Mouse (Mus musculus): Measurements from ENCODE around the gene Tmem184a. TPM values are rescaled to one million over a fixed set of nuclear protein-coding genes. Genes with fewer than 3 reads are reported as not detected.

The Tmem184a gene
- 39.7 and 42.4 TPM in 2 replicates for polyA plus RNA-seq (2015; fragmentation: Nextera tagmentation; extraction: Ambion mirVana)

- H3K9ac ChIP-seq (ENCODE audit: low read length) = peak within 1 kb of the TSS; percentile 54
- peaks cover 13% of the 10 kb centered on the region for H3K4me1 ChIP-seq (ENCODE audit: control insufficient read depth, insufficient read depth, low read length)
- H3K4me2 ChIP-seq (ENCODE audit: low read depth, low read length) = peak within 1 kb of the TSS; percentile 31
- H3K36me3 ChIP-seq (ENCODE audit: control insufficient read depth, insufficient read depth, low read length) = peaks cover 4% of the 10 kb centered on the region; the same call in 1 of the 2 replicates
- peak within 1 kb of the TSS; percentile 83 for H3K27ac ChIP-seq (ENCODE audit: low read length)
- WGBS = 73% methylated on average over 9 of the region's 9 CpGs
- H3K9me3 ChIP-seq (replicated peaks; ENCODE audit: control insufficient read depth, low read length) = no peaks in the 10 kb centered on the region
- H3K27me3 ChIP-seq (ENCODE audit: control insufficient read depth, insufficient read depth, low read length) = no peaks in the 10 kb centered on the region
- H3K4me3 ChIP-seq (replicated peaks; ENCODE audit: low read length) = peak within 1 kb of the TSS; percentile 20
- no peak; the same call in 1 of the 2 replicates for ATAC-seq (ENCODE audit: insufficient read depth, low FRiP score)
Observed at GRCm38 (mm10) chr5:139819538-139820181, at the start of gene Tmem184a. Tmem184a (minus strand) TSS chr5:139819917.

DNA sequence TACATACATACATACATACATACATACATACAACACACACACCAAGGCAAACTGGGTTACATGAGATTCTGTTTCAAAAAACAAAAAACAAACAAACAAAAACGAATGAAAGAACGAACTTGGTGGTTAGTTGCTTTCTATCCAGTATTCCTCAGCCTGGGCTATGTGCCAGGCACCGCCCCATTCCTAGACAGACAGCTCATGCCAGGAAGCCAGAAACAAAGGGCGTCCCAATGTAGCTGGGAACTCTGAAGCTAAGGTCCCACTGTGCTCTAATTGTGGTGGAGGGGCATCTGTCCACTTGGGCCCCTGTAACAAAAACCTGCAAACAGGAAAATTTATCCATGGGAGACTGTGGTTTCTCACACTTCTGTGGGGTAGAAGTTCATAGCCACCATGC, 43.0 kb upstream of the Tmem184a start:
- no peak overlapping the region for H3K27ac ChIP-seq (ENCODE audit: low read length)
- H3K4me1 ChIP-seq (ENCODE audit: control insufficient read depth, insufficient read depth, low read length) = no peaks in the 10 kb centered on the region
- no peak overlapping the region for H3K4me3 ChIP-seq (replicated peaks; ENCODE audit: low read length)
- no peak for ATAC-seq (ENCODE audit: insufficient read depth, low FRiP score)
- H3K4me2 ChIP-seq (ENCODE audit: low read depth, low read length) = no peak overlapping the region
- no peaks in the 10 kb centered on the region for H3K27me3 ChIP-seq (ENCODE audit: control insufficient read depth, insufficient read depth, low read length)
- 39% methylated on average over 4 of the region's 4 CpGs for WGBS
- no peaks in the 10 kb centered on the region for H3K9me3 ChIP-seq (replicated peaks; ENCODE audit: control insufficient read depth, low read length)
- H3K9ac ChIP-seq (ENCODE audit: low read length) = no peak overlapping the region
- no peaks in the 10 kb centered on the region for H3K36me3 ChIP-seq (ENCODE audit: control insufficient read depth, insufficient read depth, low read length)

GRCm38 (mm10) chr5:139860328-139861104, 40.8 kb upstream of the Tmem184a start:
- no peaks in the 10 kb centered on the region for H3K27me3 ChIP-seq (ENCODE audit: control insufficient read depth, insufficient read depth, low read length)
- 60% methylated on average over 15 of the region's 15 CpGs for WGBS
- H3K36me3 ChIP-seq (ENCODE audit: control insufficient read depth, insufficient read depth, low read length) = no peaks in the 10 kb centered on the region
- no peaks in the 10 kb centered on the region for H3K9me3 ChIP-seq (replicated peaks; ENCODE audit: control insufficient read depth, low read length)
- no peaks in the 10 kb centered on the region for H3K4me1 ChIP-seq (ENCODE audit: control insufficient read depth, insufficient read depth, low read length)
- no peak overlapping the region for H3K4me2 ChIP-seq (ENCODE audit: low read depth, low read length)
- ATAC-seq (ENCODE audit: insufficient read depth, low FRiP score) = no peak
- no peak overlapping the region for H3K27ac ChIP-seq (ENCODE audit: low read length)
- no peak overlapping the region for H3K9ac ChIP-seq (ENCODE audit: low read length)
- no peak overlapping the region for H3K4me3 ChIP-seq (replicated peaks; ENCODE audit: low read length)

- Histone ChIP-seq H3K27ac (ENCODE audit: low read length) (no peak overlapping the region), H3K4me3 (replicated peaks; ENCODE audit: low read length) (no peak overlapping the region), H3K4me2 (ENCODE audit: low read depth, low read length) (no peak overlapping the region), H3K36me3 (ENCODE audit: control insufficient read depth, insufficient read depth, low read length) (no peaks in the 10 kb centered on the region), H3K9me3 (replicated peaks; ENCODE audit: control insufficient read depth, low read length) (peaks cover 1% of the 10 kb centered on the region; the same call in 1 of the 2 replicates), H3K9ac (ENCODE audit: low read length) (no peak overlapping the region), H3K4me1 (ENCODE audit: control insufficient read depth, insufficient read depth, low read length) (no peaks in the 10 kb centered on the region), H3K27me3 (ENCODE audit: control insufficient read depth, insufficient read depth, low read length) (no peaks in the 10 kb centered on the region)
- ATAC-seq (ENCODE audit: insufficient read depth, low FRiP score) = no peak
- 66% methylated on average over 12 of the region's 12 CpGs for WGBS
Observed at GRCm38 (mm10) chr5:139849626-139850320, 30.1 kb upstream of the Tmem184a start.

- no peak overlapping the region for H3K4me3 ChIP-seq (replicated peaks; ENCODE audit: low read length)
- ATAC-seq (ENCODE audit: insufficient read depth, low FRiP score) = no peak
- H3K27ac ChIP-seq (ENCODE audit: low read length) = no peak overlapping the region
- no peak overlapping the region for H3K9ac ChIP-seq (ENCODE audit: low read length)
- no peaks in the 10 kb centered on the region for H3K27me3 ChIP-seq (ENCODE audit: control insufficient read depth, insufficient read depth, low read length)
- no peak overlapping the region for H3K4me2 ChIP-seq (ENCODE audit: low read depth, low read length)
- H3K4me1 ChIP-seq (ENCODE audit: control insufficient read depth, insufficient read depth, low read length) = no peaks in the 10 kb centered on the region
- H3K9me3 ChIP-seq (replicated peaks; ENCODE audit: control insufficient read depth, low read length) = no peaks in the 10 kb centered on the region
- WGBS = 46% methylated on average over 3 of the region's 3 CpGs
- no peaks in the 10 kb centered on the region for H3K36me3 ChIP-seq (ENCODE audit: control insufficient read depth, insufficient read depth, low read length)
Observed at GRCm38 (mm10) chr5:139839142-139839541, 19.4 kb upstream of the Tmem184a start.

DNA sequence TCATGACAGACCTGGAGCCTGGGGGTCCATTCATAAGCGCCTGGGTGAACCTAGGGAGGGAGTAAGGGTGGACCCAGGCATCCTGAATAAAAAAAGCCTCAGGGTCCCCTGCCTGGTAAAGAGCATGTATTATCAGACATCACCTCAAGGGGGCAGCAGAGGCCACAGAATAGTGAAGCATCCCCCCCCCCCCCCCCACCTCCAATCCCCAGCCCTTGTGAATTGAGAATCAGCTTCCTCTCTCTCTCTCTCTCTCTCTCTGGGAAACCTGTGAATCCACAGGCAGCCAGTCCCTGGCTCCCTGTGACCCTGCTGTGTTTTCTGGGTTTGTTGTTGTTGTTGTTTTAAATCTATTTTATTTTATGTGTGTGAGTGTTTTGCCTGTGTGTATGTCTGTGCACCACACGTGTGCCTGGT, 18.8 kb upstream of the Tmem184a start:
- no peaks in the 10 kb centered on the region for H3K4me1 ChIP-seq (ENCODE audit: control insufficient read depth, insufficient read depth, low read length)
- H3K36me3 ChIP-seq (ENCODE audit: control insufficient read depth, insufficient read depth, low read length) = no peaks in the 10 kb centered on the region
- H3K4me2 ChIP-seq (ENCODE audit: low read depth, low read length) = no peak overlapping the region
- ATAC-seq (ENCODE audit: insufficient read depth, low FRiP score) = no peak
- H3K27ac ChIP-seq (ENCODE audit: low read length) = no peak overlapping the region
- no peak overlapping the region for H3K4me3 ChIP-seq (replicated peaks; ENCODE audit: low read length)
- no peak overlapping the region for H3K9ac ChIP-seq (ENCODE audit: low read length)
- no peaks in the 10 kb centered on the region for H3K27me3 ChIP-seq (ENCODE audit: control insufficient read depth, insufficient read depth, low read length)
- no peaks in the 10 kb centered on the region for H3K9me3 ChIP-seq (replicated peaks; ENCODE audit: control insufficient read depth, low read length)
- 27% methylated on average over 2 of the region's 2 CpGs for WGBS

GRCm38 (mm10) chr5:139835706-139836105, 16.0 kb upstream of the Tmem184a start:
- Histone ChIP-seq H3K4me1 (ENCODE audit: control insufficient read depth, insufficient read depth, low read length) (no peaks in the 10 kb centered on the region), H3K27ac (ENCODE audit: low read length) (no peak overlapping the region), H3K9ac (ENCODE audit: low read length) (no peak overlapping the region), H3K4me3 (replicated peaks; ENCODE audit: low read length) (no peak overlapping the region), H3K36me3 (ENCODE audit: control insufficient read depth, insufficient read depth, low read length) (no peaks in the 10 kb centered on the region), H3K9me3 (replicated peaks; ENCODE audit: control insufficient read depth, low read length) (no peaks in the 10 kb centered on the region), H3K4me2 (ENCODE audit: low read depth, low read length) (no peak overlapping the region), H3K27me3 (ENCODE audit: control insufficient read depth, insufficient read depth, low read length) (no peaks in the 10 kb centered on the region)
- ATAC-seq (ENCODE audit: insufficient read depth, low FRiP score) = no peak
- 87% methylated on average over 7 of the region's 7 CpGs for WGBS

GRCm38 (mm10) chr5:139832125-139832524, 12.4 kb upstream of the Tmem184a start:
- 69% methylated on average over 7 of the region's 7 CpGs for WGBS
- H3K4me2 ChIP-seq (ENCODE audit: low read depth, low read length) = no peak overlapping the region
- H3K4me3 ChIP-seq (replicated peaks; ENCODE audit: low read length) = no peak overlapping the region
- no peak overlapping the region for H3K9ac ChIP-seq (ENCODE audit: low read length)
- ATAC-seq (ENCODE audit: insufficient read depth, low FRiP score) = no peak
- no peaks in the 10 kb centered on the region for H3K36me3 ChIP-seq (ENCODE audit: control insufficient read depth, insufficient read depth, low read length)
- H3K27me3 ChIP-seq (ENCODE audit: control insufficient read depth, insufficient read depth, low read length) = no peaks in the 10 kb centered on the region
- no peaks in the 10 kb centered on the region for H3K4me1 ChIP-seq (ENCODE audit: control insufficient read depth, insufficient read depth, low read length)
- H3K9me3 ChIP-seq (replicated peaks; ENCODE audit: control insufficient read depth, low read length) = no peaks in the 10 kb centered on the region
- H3K27ac ChIP-seq (ENCODE audit: low read length) = no peak overlapping the region

- H3K27ac ChIP-seq (ENCODE audit: low read length) = no peak overlapping the region
- 63% methylated on average over 3 of the region's 3 CpGs for WGBS
- no peak overlapping the region for H3K4me3 ChIP-seq (replicated peaks; ENCODE audit: low read length)
- no peak for ATAC-seq (ENCODE audit: insufficient read depth, low FRiP score)
- H3K27me3 ChIP-seq (ENCODE audit: control insufficient read depth, insufficient read depth, low read length) = no peaks in the 10 kb centered on the region
- peaks cover 8% of the 10 kb centered on the region for H3K4me1 ChIP-seq (ENCODE audit: control insufficient read depth, insufficient read depth, low read length)
- H3K4me2 ChIP-seq (ENCODE audit: low read depth, low read length) = no peak overlapping the region
- H3K9ac ChIP-seq (ENCODE audit: low read length) = no peak overlapping the region
- H3K36me3 ChIP-seq (ENCODE audit: control insufficient read depth, insufficient read depth, low read length) = no peaks in the 10 kb centered on the region
- no peaks in the 10 kb centered on the region for H3K9me3 ChIP-seq (replicated peaks; ENCODE audit: control insufficient read depth, low read length)
Observed at GRCm38 (mm10) chr5:139830734-139831133, 11.0 kb upstream of the Tmem184a start.

Measured in stomach, embryonic 16.5 days (tissue).